Mouse (Mus musculus): ENCODE results near the gene Igsf21.

The Igsf21 gene

DNA sequence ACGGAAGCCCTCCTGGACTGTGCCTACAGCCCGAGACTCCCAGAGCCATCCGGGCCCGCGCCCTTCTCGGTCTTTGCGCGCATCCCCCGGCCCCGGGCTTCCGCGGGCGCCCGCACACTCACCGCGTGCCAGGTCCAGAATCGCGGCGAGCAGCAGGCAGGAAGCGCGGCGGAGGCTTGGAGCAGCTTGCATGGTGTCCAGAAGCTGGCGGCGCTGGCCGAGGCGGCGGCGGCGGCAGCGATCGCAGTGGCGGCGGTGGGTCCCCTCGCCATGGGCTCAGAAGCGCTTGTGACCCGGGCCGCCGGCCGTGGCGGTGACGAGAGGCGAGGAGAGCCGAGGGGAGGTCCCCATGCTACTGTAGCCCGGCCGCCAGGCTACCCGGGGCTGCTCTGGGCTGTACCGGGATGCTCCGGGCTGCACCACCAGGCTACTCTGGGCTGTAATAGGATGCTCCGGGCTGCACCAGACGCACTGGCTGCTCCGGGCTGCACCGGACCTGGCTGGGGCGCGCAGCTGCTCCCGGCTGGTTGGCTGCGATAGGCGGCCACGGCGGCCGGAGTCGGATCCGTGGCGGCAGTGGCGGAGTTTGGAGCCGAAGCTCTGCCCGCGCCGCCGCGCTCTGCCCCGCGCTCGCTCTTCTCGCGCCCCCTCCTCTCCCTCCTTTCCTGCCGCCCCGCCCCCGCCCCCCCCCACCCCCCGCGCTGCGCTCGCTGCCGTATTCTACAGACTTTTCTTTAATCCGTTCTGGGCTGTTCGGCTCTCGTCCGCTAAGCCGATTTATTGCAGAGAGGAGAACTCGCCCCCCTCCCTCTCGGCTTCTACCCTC is at the start of gene Igsf21:
Igsf21 (minus strand) TSS at position 605 of the 826 bp plus-strand sequence.
- in situ Hi-C loops (cut with MboI, MseI): no loop called here

DNA sequence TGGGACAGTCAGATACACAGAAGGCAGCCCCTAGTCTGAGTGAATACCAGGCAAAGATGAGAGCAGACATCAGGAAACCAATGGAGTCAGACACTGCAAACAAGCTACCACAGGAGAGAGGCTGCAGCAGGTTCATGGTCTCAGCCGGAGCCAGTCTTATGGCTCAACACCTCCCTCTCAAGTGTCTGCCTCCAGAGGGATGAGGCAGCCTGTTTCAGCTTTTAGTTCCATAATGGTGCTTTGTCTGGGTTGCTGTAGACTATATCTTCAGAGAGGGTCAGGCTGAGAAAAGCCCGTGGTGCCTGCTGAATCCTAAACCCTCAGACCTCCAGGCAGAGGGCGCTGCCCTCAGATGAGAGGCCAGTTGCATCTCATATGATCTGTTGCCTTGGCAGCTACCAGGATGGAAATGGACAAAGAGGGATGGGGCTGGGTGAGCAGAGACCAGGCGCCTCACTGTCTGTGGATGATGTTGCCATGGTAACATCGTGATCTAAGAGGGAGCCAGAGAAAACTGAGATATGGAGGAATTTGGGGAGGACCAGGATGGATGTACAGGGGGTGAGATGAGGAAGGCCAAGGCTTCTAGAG is 39.2 kb upstream of the Igsf21 start:
- in situ Hi-C loops (cut with MboI, MseI): no loop called here

DNA sequence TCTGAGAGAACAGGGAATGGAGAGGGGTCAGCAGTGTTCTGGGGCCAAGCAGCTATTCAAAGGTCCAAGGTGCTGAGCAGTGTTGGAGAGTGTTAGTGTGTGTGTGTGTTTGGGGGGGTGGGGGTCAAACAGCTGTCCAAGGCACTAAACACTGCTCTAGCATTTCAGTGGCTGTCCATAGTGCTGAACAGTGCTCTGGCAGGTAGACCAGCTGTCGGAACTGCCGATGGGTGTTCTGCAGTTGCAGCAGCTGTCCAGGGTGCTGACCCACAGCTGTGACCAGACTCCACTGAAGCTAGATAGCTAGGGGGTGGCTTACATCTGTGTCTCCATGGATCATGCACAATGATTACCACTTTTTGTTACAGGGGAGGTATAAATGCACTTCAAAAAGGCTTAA is 36.8 kb upstream of the Igsf21 start:
- in situ Hi-C loops (cut with MboI, MseI): no loop called here

DNA sequence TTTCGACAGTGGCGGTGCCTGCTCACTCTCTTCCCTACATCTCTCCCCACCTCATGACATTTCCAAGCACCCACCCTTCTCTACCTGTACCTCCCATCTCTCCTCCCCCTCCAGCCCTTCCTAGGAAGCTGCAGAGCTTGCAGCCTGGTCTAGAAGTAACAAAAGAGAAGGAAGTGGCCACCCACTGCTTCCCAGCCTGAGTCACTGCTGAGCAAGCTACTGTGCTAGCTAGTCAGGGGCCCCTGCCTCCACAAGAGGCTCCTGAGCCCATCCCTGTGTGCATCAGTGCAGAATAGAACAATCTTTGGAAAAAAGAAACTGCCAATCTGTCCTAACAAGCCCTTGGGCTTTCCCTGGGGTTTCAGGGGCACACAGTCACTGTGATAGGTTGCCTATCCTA is 31.7 kb upstream of the Igsf21 start:
- in situ Hi-C loops (cut with MboI, MseI): no loop called here

DNA sequence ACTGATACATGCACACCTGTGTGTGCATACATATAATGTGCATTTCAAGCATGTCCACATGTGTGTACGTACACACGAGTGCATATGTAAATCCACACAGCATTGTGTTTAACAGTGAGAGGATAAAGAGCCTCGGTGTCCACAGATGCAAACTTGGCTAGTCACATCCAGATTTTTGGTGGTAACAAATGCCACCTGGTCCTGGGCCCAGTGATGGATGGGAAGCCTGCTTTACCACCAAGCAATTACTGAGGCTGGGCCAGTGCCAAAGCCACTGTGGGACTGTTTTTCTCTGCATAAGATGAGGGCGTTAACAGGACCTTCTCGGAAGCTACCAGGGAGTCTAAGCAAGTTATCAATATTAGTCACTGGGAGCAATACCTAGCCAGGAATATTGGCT is 25.3 kb upstream of the Igsf21 start:
- in situ Hi-C loops (cut with MboI, MseI): no loop called here

DNA sequence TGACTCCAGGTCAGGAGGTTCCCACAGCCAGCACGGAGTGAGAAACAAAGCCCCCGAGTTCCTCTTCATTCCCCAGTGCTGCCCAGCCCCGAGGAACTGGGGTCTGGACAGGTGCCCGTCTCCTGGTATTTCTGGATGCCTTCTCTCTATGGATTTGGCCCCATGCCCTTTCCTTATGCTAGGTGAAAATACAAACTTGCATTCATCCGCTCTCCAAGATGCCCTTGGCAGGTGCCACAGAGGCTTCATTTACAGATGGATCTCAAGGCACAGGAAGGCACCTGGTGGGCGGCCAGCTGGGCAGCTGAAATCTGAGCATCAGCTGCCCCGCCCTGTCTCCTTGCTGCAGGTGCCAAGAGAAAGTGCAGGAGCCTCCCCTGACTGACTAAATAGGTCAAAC is 23.9 kb upstream of the Igsf21 start:
- in situ Hi-C loops (cut with MboI, MseI): no loop called here

DNA sequence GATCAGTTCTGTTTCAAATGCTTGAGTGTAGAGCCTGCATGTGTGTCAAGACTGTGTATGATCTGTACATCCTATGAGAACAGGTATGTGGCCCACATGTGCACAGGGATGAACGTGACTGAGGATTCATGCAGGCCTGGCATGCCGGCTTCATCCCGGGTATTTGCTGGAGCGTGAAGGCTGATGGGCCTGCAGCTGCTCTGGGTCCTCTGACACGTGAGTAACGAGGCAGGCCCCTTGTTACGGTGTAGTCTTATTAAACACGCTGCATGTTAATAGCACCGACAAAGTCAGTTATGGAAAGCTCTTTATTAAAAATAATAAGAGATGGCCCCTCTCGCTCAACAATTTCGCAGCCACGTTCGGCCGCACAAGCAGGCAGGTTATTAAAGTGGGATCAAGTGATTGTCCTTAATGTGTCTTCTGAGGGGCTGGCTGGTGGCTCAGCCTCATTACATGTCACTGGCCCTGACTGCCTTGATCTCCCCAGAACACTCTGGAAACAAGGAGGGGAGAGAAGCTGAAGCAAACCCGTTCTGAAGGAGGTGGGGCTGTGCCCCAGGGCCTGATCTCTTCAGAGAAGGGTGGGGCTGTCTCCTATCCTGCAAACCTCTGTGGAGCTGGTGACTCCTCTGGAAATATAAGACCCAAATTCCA is 22.7 kb upstream of the Igsf21 start:
- in situ Hi-C loops (cut with MboI, MseI): no loop called here

DNA sequence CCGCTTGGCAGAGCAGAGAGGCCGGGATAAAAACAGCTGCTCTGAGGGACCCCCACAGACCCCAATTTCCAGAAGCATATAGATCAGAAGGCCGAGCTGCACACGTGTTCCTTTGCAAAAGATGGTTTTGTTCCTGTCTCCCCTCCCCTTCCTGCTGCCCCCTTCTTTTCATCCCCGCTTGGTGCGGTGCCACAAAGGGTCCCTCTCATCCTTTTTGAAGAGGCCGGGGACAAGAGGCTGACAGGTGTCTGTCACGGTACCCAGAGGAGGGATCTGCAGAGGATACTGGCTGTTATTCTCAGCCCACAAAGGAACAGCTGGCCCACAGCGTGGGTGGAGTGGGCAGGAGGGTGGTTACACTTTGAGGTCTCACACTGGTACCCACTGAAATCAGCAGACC is 21.3 kb upstream of the Igsf21 start:
- in situ Hi-C loops (cut with MboI, MseI): no loop called here

DNA sequence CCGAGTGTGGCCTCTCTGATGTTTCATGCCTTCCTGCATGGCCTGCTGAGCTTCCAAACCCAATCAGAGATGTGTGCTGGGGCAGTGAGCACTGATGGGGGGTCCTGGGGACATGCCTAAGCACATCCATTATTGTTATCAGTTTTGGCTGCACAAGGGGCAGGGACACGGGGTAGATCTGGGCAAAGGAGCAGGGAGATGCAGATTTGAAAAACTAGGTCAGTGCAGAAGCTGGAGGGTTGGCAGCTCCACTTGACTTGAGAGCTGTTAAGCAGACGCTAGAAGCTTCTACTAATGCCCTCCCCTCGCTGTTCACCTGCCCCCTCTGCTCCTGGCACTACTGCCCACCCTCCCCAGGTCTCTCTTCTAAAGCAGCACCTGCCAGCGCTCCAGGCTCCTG is 20.5 kb upstream of the Igsf21 start:
- in situ Hi-C loops (cut with MboI, MseI): no loop called here

DNA sequence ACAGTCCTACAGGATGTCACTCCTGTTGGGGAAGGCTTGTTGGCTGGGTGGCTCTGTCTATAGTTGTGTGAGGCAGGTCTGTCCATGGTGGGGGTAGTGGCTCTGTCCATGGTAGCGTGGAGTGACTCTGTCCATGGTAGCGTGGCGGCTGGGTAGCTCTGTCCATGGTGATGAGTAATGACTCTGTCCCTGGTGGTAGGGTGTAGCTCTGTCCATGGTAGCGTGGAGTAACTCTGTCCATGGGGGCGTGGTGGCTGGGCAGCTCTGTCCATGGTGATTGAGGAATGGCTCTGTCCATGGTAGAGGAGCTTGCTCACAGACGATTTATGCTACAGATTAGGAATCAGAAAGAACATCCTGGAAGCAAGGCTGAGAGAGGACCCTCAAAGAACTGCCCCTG is 12.4 kb upstream of the Igsf21 start:
- in situ Hi-C loops (cut with MboI, MseI): no loop called here

DNA sequence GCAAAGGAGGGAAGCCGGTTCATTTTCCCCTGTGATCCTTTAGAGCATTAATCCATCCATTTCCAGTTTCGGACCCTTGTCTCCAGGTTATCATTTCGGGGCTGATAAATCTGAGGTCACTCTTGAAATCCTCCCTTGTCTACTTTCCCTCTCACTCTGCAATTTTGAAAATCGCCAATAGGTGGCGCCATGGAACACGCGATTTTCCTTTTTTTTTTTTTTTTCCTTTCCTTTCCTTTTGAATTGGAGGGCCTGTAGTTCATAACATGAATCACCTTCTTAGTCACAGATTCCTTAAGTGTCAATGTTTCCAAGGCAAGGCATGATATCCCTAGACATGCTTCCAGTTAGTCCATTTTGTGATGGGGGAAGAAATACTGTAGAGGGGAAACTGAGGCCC is 5.8 kb upstream of the Igsf21 start:
- in situ Hi-C loops (cut with MboI, MseI): no loop called here

DNA sequence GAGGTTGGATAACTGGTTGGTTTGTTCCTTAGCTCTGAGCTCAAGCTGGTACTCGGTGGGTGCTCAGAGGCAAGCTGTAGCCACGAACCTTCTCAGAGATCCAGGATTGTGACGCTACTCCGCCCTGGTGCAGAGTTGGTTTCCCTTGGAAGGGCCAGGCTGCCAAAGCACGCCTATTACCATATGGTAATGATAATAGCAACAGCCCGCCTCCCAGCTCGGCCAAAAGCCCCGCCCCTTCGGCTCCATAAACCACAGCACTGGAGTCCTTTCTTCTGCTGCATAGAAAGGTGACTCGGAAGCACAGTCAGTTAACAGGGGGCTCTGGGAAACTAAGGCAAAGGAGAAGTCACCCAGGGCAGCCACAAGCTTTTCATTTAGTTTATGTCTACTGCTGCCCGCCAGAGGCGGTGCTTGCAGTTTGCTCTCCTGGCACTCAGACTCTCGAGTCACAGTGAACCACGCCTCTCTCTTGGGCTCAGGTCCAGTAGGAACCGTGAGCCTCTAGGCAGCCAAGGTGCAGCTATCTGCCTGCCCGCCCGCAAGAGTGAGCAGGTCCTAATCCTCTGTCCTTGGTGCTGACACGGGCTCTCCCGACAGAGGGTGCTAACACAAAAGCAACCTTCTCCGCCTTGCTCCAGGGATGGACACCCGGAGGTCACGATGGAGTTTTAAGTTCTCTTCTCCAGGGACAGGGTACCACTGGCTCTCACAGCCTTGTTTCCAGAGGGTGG is 2.6 kb upstream of the Igsf21 start:
- in situ Hi-C loops (cut with MboI, MseI): no loop called here

DNA sequence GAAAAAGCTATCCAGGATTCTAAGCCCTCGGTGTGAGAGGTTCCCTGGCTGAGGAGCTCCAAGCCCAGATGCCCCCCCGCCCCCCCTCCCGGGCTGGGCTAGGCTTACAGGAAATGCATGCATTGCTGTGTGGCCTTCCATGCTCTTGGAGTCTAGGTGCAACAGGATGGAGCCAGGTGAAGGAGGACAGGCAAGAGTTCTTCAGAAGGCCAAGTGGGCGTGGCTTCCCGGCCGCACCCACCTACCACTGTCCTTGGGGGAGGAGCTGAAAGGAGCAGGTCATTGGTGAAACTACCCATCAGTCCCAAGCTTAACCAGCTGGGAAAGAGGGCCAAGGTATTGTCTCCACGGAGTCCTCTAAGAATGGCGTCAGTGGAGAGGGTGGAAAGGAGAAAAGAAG is 1.8 kb upstream of the Igsf21 start:
- in situ Hi-C loops (cut with MboI, MseI): no loop called here

DNA sequence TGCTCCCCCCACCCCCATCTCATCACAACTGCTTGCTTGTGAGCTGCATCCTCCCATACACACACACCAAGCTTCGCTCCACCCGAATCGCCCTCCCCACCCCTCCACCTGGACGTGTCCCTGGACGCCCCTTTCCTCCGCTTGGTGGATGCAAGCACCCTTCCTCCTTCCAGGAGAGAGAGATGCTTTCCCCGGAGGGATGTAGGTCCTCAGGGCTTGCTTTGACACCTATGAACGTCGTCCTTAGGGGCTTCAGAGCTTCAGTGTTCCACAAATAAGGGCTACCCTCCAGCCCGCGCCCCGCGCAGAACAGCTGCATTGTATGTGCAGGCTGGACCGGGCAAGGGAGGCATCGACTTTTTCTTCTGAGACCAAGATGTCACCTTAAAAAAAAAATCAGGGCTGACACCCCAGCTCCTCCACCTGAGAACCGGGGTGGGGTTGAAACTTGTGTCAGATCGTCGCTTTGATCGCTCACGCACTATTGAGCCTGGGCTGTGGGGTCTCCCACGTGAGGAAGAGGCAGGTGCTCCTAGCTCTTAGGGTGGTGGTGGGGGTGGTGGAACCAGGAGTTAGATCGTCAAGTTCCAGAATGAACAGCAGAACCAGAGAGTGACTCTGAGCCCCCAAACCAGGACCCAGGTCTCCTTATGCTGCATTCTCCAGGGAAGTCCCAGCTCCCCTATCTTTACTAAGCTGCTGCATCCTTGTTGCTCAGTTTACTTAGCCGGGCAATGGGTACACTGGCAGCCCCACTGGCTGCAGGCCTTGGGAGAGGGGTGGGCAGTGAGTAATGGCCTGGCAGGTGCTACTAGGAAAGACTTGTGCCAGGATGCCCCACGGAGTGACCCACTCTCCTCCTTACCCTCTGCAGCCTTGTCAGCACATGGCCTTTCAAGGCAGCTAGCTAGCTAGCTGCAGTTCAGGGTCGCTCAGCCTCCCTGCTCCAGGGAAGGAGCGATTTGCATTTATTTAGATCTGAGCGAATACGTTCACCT is 721 bp upstream of the Igsf21 start:
- in situ Hi-C loops (cut with MboI, MseI): no loop called here

DNA sequence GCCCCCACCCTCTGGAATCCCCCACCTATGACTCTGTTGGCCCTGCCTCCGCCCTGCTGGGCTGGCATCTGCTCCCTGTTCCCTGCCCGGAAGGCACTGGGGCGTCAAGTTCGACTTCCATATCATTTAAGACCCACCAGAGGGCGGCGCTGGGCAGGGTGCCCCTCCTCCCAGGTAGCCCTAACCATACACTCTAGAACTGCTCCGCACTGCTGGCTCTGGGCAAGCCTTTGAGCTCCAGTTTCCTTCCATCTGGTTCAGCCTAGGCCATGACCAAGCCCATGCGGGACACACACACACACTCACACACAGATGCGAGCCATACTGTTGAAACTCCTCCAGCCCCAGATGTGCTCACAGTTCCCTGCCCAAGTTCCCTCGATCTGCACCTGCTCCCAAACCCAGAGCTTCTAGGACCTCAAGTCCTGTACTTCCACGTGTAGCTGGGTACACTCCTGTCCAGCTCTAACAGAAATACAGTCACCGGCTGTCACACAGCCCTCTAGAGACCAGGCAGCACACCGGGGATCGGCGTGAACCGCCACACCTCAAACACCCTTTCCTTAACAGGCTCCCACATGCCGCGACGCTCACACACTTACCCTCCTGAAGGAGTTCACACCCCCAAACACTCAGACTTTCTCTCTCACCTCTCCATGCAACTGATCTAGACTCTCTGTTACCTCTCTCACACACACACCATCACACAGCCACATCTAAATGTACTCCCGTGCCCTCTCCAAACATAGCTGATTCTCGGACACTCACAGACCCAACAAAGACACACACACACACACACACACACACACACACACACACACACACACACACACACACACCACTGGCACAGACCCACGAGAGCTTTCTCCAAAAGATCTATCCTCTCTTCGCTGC is 1.1 kb downstream of the Igsf21 start:
- in situ Hi-C loops (cut with MboI, MseI): no loop called here

DNA sequence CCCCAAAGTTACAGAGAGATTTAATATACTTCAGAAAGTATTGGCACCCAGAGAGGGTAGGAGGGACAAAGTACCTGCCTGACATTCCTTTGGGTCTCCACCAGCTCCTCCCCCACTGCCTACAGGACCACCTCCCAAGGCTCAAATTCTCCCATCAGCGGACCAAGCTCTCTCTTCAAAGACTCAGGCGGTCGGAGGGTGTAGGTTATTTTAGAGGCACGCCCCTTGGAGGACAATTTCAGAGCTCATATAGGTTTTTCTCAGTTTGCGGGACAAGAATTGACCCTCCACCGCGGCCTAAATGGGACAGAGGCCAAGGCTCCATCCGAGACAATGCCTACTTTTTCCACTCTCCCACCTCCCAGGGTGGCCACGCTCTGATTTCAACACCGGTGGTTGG is 1.7 kb downstream of the Igsf21 start:
- in situ Hi-C loops (cut with MboI, MseI): no loop called here

DNA sequence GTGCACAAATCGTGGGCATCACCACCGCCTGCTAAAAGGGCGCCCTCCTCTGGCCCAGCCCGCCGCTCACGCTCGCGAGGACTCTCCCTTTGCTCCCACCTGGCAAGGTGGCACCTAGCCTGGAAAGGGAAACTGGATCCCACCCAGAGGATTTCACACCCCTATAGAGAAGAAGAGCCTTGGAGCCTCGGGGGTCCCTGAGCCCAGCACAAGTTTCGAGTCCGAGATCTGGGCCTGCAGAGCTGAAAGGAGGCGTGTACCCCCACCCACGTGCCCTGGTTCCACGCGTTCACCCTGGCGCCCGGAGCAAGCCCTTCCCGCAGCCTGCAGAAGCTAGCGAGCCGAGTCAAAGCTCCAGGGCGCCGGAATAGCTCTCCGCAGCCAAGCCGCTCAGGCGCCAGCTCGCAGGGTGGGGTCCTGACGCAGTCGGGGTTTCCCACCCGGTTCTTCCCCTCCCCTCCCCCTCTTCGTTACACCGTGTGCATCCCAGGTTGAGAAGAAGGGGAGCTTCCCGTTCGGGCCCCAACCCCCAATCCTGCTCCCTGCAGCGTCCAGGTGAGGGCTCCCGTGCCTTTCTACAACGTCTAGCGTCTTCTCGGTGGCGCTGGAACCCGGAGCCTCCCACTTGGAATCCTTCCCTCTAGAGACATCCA is 2.3 kb downstream of the Igsf21 start:
- in situ Hi-C loops (cut with MboI, MseI): no loop called here

DNA sequence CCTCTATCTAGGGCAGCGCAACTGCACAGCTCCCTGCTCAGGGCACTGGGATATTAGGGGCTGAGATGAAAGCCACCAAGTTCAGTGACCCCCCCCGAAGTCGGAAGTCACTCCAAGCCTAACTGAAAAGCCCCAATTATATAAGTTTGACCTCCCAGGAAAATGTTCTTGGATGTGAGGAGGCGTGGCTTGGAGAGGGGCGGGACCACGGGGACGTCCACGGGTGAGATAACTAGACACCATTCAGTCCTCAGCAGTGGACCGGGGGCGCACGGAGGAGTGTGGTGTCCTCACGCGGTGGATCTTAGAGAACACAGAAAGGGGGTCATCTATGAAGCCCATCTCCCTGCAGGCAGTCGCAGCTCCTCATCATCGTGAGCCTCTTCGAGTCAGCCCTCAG is 3.4 kb downstream of the Igsf21 start:
- in situ Hi-C loops (cut with MboI, MseI): no loop called here

DNA sequence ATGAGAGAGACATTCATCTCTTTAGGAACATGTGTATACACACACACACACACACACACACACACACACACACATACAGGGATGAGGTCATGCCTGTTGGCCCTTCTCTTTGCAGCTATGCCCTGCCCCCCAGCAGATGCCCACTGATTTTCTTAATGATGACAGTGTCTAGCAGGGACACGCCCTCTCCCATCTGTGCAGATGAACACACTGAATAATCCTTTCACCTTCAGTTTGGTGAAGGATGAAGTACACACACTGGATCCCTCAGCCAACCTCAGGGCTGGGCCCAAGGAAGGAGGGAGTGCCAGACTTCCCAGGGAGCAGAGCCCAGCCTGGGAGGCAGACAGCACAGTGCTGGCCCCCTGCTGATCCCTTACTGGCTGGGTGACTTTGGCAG is 4.3 kb downstream of the Igsf21 start:
- in situ Hi-C loops (cut with MboI, MseI): no loop called here
